Mouse (Mus musculus) ES-Bruce4 (cell line): Measurements from ENCODE around the gene Eif4g3.

ENCODE experiments used
- CTCF ChIP-seq: IDR thresholded peaks from one replicate; pipeline ENCODE4 v1.8.1; 2011; ENCODE audit warnings: low read depth, low read length
- EP300 ChIP-seq: IDR thresholded peaks from 2 replicates; pipeline ENCODE4 v1.6.1; 2011; ENCODE audit warnings: low read depth, low read length; ENCODE audit not compliant: insufficient read depth
- POLR2A ChIP-seq: IDR thresholded peaks from one replicate; pipeline ENCODE4 v1.8.1; 2011; ENCODE audit warnings: low read length; ENCODE audit not compliant: insufficient read depth

GRCm38 (mm10) chr4:137954184-137954583 is 38.6 kb upstream of the Eif4g3 start:
- TF ChIP-seq POLR2A (no peak), EP300 (no peak), CTCF (no peak)
